Mouse (Mus musculus) CH12.LX (cell line): ENCODE measurements around the gene Camta1. TPM values are rescaled to one million over a fixed set of nuclear protein-coding genes. Genes with fewer than 3 reads are reported as not detected.

ENCODE experiments used
- DNase-seq: peaks from one replicate; pipeline ENCODE4 v3.0.0-alpha.2; 2013; ENCODE audit errors: extremely low read depth
- H3K27ac ChIP-seq: 2 replicates; pipeline ENCODE4 v1.5.1; 2012; ENCODE audit warnings: low read depth, mild to moderate bottlenecking, control low read depth, moderate library complexity; ENCODE audit not compliant: insufficient read depth
- H3K27me3 ChIP-seq: replicated peaks from 2 replicates; pipeline ENCODE3; 2012; ENCODE audit warnings: inconsistent platforms
- H3K36me3 ChIP-seq, 2 experiments: replicated peaks in 1 of 2; 2 replicates each; pipeline versions ENCODE3 to v1.6.1; 2012; ENCODE audit warnings: inconsistent platforms in 1 of 2, low read length in 1 of 2, mild to moderate bottlenecking in 1 of 2, mixed read lengths in 1 of 2, moderate library complexity in 1 of 2; ENCODE audit not compliant: control insufficient read depth in 1 of 2, insufficient read depth in 1 of 2
- H3K4me1 ChIP-seq, 2 experiments: 2 replicates each; pipeline ENCODE4 v1.6.1; 2012; ENCODE audit warnings: inconsistent platforms in 1 of 2, moderate library complexity in 1 of 2; ENCODE audit not compliant: insufficient read depth in 2 of 2, control insufficient read depth in 1 of 2
- H3K4me2 ChIP-seq: 2 replicates; pipeline ENCODE4 v1.6.1; 2012; ENCODE audit warnings: low read depth, mild to moderate bottlenecking, control low read depth; ENCODE audit not compliant: poor library complexity, insufficient read depth, severe bottlenecking
- H3K4me3 ChIP-seq, 3 experiments: fragments of 150-350 bp in 1 of 3; sonication (generic) in 1 of 3; replicated peaks in 1 of 3; 2 replicates each; pipeline versions ENCODE3 to v1.5.1; 2011 to 2012; ENCODE audit warnings: low read depth in 2 of 3, low read length in 2 of 3, mild to moderate bottlenecking in 2 of 3, moderate library complexity in 2 of 3, control low read depth in 1 of 3, improper control_type of control experiment in 1 of 3, inconsistent platforms in 1 of 3, mixed read lengths in 1 of 3; ENCODE audit not compliant: poor library complexity in 1 of 3
- H3K79me2 ChIP-seq: replicated peaks from 2 replicates; pipeline ENCODE4 v1.6.1; 2012; ENCODE audit warnings: mild to moderate bottlenecking, moderate library complexity; ENCODE audit not compliant: control insufficient read depth, poor library complexity, insufficient read depth, severe bottlenecking; ENCODE audit errors: extremely low read depth
- H3K9ac ChIP-seq: 2 replicates; pipeline ENCODE4 v1.6.1; 2012; ENCODE audit warnings: low read depth, mild to moderate bottlenecking, control low read depth, moderate library complexity; ENCODE audit not compliant: insufficient read depth
- H3K9me3 ChIP-seq: replicated peaks from 2 replicates; pipeline ENCODE3; 2012; ENCODE audit warnings: low read length, inconsistent platforms, mixed read lengths
- BHLHE40 ChIP-seq: IDR thresholded peaks from 2 replicates; pipeline ENCODE4 v1.6.1; 2011; ENCODE audit warnings: mild to moderate bottlenecking, low read depth, low read length, improper control_type of control experiment
- CHD1 ChIP-seq: IDR thresholded peaks from 2 replicates; pipeline ENCODE4 v1.6.1; 2012; ENCODE audit warnings: low read depth, low read length, improper control_type of control experiment, inconsistent platforms
- ETS1 ChIP-seq: conservative IDR thresholded peaks from 2 replicates; pipeline ENCODE4 v1.6.1; 2012; ENCODE audit warnings: low read depth, mild to moderate bottlenecking, inconsistent platforms, low read length, improper control_type of control experiment, moderate library complexity
- GABPA ChIP-seq: IDR thresholded peaks from 2 replicates; pipeline ENCODE4 v1.6.1; 2012; ENCODE audit warnings: low read depth, low read length, improper control_type of control experiment, inconsistent platforms; ENCODE audit not compliant: insufficient replicate concordance
- IRF4 ChIP-seq: IDR thresholded peaks from 2 replicates; pipeline ENCODE4 v1.6.1; 2014; ENCODE audit warnings: low read depth, mild to moderate bottlenecking, inconsistent platforms, low read length, improper control_type of control experiment
- JUN ChIP-seq: IDR thresholded peaks from 2 replicates; pipeline ENCODE4 v1.6.1; 2011; ENCODE audit warnings: low read depth, mild to moderate bottlenecking, low read length, improper control_type of control experiment, moderate library complexity; ENCODE audit not compliant: insufficient read depth
- JUND ChIP-seq: conservative IDR thresholded peaks from 2 replicates; pipeline ENCODE4 v1.6.1; 2011; ENCODE audit warnings: low read depth, low read length, improper control_type of control experiment
- KAT2A ChIP-seq: IDR thresholded peaks from 2 replicates; pipeline ENCODE4 v1.6.1; 2012; ENCODE audit warnings: low read length, improper control_type of control experiment, inconsistent platforms; ENCODE audit not compliant: insufficient replicate concordance
- MAX ChIP-seq: IDR thresholded peaks from 2 replicates; pipeline ENCODE4 v1.6.1; 2011; ENCODE audit warnings: low read length, improper control_type of control experiment
- MAZ ChIP-seq: IDR thresholded peaks from 2 replicates; pipeline ENCODE4 v1.6.1; 2012; ENCODE audit warnings: low read depth, mild to moderate bottlenecking, inconsistent platforms, low read length, improper control_type of control experiment, moderate library complexity
- MXI1 ChIP-seq: IDR thresholded peaks from 2 replicates; pipeline ENCODE4 v1.6.1; 2011; ENCODE audit warnings: mild to moderate bottlenecking, low read depth, low read length, improper control_type of control experiment
- NELFE ChIP-seq: IDR thresholded peaks from 2 replicates; pipeline ENCODE4 v1.6.1; 2011; ENCODE audit warnings: low read depth, low read length, improper control_type of control experiment
- NRF1 ChIP-seq: IDR thresholded peaks from 2 replicates; pipeline ENCODE4 v1.6.1; 2014; ENCODE audit warnings: low read depth, mild to moderate bottlenecking, inconsistent platforms, low read length, improper control_type of control experiment, moderate library complexity
- RAD21 ChIP-seq: IDR thresholded peaks from 2 replicates; pipeline ENCODE4 v1.6.1; 2011; ENCODE audit warnings: low read depth, mild to moderate bottlenecking, low read length, improper control_type of control experiment, moderate library complexity
- TCF12 ChIP-seq: IDR thresholded peaks from 2 replicates; pipeline ENCODE4 v1.6.1; 2014; ENCODE audit warnings: low read depth, mild to moderate bottlenecking, inconsistent platforms, low read length, improper control_type of control experiment
- USF1 ChIP-seq: IDR thresholded peaks from 2 replicates; pipeline ENCODE4 v1.6.1; 2014; ENCODE audit warnings: low read depth, mild to moderate bottlenecking, inconsistent platforms, low read length, improper control_type of control experiment
- ZC3H11A ChIP-seq: IDR thresholded peaks from 2 replicates; pipeline ENCODE4 v1.6.1; 2012; ENCODE audit warnings: low read depth, mild to moderate bottlenecking, inconsistent platforms, low read length, improper control_type of control experiment
- ZKSCAN1 ChIP-seq: IDR thresholded peaks from 2 replicates; pipeline ENCODE4 v1.6.1; 2012; ENCODE audit warnings: low read depth, inconsistent platforms, low read length, improper control_type of control experiment, borderline replicate concordance
- dilution Hi-C: fragments of 300-500 bp; cut with MboI; formaldehyde crosslinking; loops from 2 replicates; pipeline ENCODE4 v1.14.3; 2020; ENCODE audit warnings: low sequenced_read_pairs; ENCODE audit not compliant: extremely low pct_unique_long_range_greater_than_20kb, extremely low pct_ligation_motif_present
- in situ Hi-C: fragments of 300-500 bp; cut with MboI; formaldehyde crosslinking; loops from 3 replicates; pipeline ENCODE4 v1.14.3; 2019; ENCODE audit warnings: low sequenced_read_pairs, low pct_ligation_motif_present, low pct_unique_long_range_greater_than_20kb, mixed read lengths
- polyA plus RNA-seq: library from polyadenylated mRNA; unstranded; fragments of >175 nt; gene quantifications from 2 replicates; pipeline ENCODE4 v1.2.1, GENCODE M21; 2012; ENCODE audit warnings: low read depth; ENCODE audit not compliant: insufficient read length
- total RNA-seq, 2 experiments: library from RNA; depleted of rRNA; stranded (reverse); fragments of 300-350 nt in 1 of 2; fragments of >200 nt in 1 of 2; gene quantifications; 2 replicates each; pipeline ENCODE4 v1.2.3; 2012 to 2014

The Camta1 gene
- total and polyA plus RNA-seq, 3 experiments = 9.9 to 32.5 (median 15.3) TPM

GRCm38 (mm10) chr4:151595116-151595515 is 266.6 kb downstream of the Camta1 start:
- dilution Hi-C loops (no loop called here), in situ Hi-C loops (no loop called here)
- Histone ChIP-seq H3K9me3 (peaks cover 81% of the 10 kb centered on the region), H3K27ac (no peak overlapping the region), H3K4me1 (no peaks in the 10 kb centered on the region), H3K4me2 (no peak overlapping the region), H3K36me3 (no peaks in the 10 kb centered on the region), H3K9ac (no peak overlapping the region), H3K27me3 (no peaks in the 10 kb centered on the region), H3K79me2 (no peaks in the 10 kb centered on the region), H3K4me3 (no peak overlapping the region)
- DNase-seq = no peak
- no peak for TF ChIP-seq USF1
- no peak for TF ChIP-seq ZC3H11A
- TF ChIP-seq RAD21 = no peak
- TF ChIP-seq ZKSCAN1 = no peak
- TF ChIP-seq BHLHE40 = no peak
- no peak for TF ChIP-seq JUN
- no peak for TF ChIP-seq MXI1
- TF ChIP-seq GABPA = no peak

- no peaks in the 10 kb centered on the region for H3K79me2 ChIP-seq
- H3K4me1 ChIP-seq = no peaks in the 10 kb centered on the region
- no peak overlapping the region for H3K4me2 ChIP-seq
- peaks cover 88% of the 10 kb centered on the region for H3K9me3 ChIP-seq
- H3K27ac ChIP-seq = no peak overlapping the region
- dilution Hi-C loops = no loop called here
- no peak for DNase-seq
- no peaks in the 10 kb centered on the region for H3K36me3 ChIP-seq
- TF ChIP-seq USF1 (no peak), ZKSCAN1 (no peak), CHD1 (no peak), MXI1 (no peak), ETS1 (no peak), JUND (no peak), IRF4 (no peak), MAZ (no peak), BHLHE40 (no peak), KAT2A (no peak), NELFE (no peak), ZC3H11A (no peak), MAX (no peak), NRF1 (no peak), TCF12 (no peak)
- H3K9ac ChIP-seq = no peak overlapping the region
- in situ Hi-C loops = no loop called here
- no peaks in the 10 kb centered on the region for H3K27me3 ChIP-seq
- no peak overlapping the region for H3K4me3 ChIP-seq
Measured at GRCm38 (mm10) chr4:151593042-151593441, 268.6 kb downstream of the Camta1 start.
